Mouse (Mus musculus) cortical plate, adult 2 months (tissue): ENCODE measurements around the gene Suv39h2. TPM values are rescaled to one million over a fixed set of nuclear protein-coding genes. Genes with fewer than 3 reads are reported as not detected.

Experiments
- H3K27ac ChIP-seq: fragments of 200-500 bp; 2 replicates; pipeline ENCODE4 v1.5.1; 2012; ENCODE audit warnings: low read length, control low read depth, inconsistent platforms; ENCODE audit not compliant: insufficient read depth
- H3K4me1 ChIP-seq: fragments of 200-500 bp; 2 replicates; pipeline ENCODE4 v1.6.1; 2011; ENCODE audit warnings: low read length; ENCODE audit not compliant: control insufficient read depth, insufficient read depth
- H3K4me3 ChIP-seq: fragments of 200-500 bp; 2 replicates; pipeline ENCODE4 v1.5.1; 2011; ENCODE audit warnings: mild to moderate bottlenecking, low read length, control low read depth; ENCODE audit not compliant: insufficient read depth
- CTCF ChIP-seq: fragments of 200-500 bp; IDR thresholded peaks from 2 replicates; pipeline ENCODE4 v1.5.1; 2011; ENCODE audit warnings: mild to moderate bottlenecking, control low read depth, low read length; ENCODE audit not compliant: insufficient read depth; ENCODE audit errors: extremely low read depth
- POLR2A ChIP-seq: fragments of 200-500 bp; IDR thresholded peaks from 2 replicates; pipeline ENCODE4 v1.6.1; 2011; ENCODE audit warnings: mild to moderate bottlenecking, low read length, control low read depth; ENCODE audit not compliant: insufficient read depth; ENCODE audit errors: extremely low read depth
- polyA plus RNA-seq: library from polyadenylated mRNA; depleted of rRNA; stranded (reverse); fragments of >200 nt; gene quantifications from 2 replicates; pipeline ENCODE4 v1.2.3, GENCODE M21; 2012; rRNA removed

Suv39h2 gene
- polyA plus RNA-seq = 2.4 and 2.5 TPM in 2 replicates

GRCm38 (mm10) chr2:3474861-3475283, at the start of gene Suv39h2:
TSS of gene Suv39h2 (minus strand) at chr2:3475031.
- H3K4me1 ChIP-seq = peaks cover 3% of the 10 kb centered on the region; the same call in 1 of the 2 replicates
- TF ChIP-seq POLR2A (peak; percentile 79), CTCF (no peak)
- H3K27ac ChIP-seq = peak within 1 kb of the TSS; percentile 11; the same call in 1 of the 2 replicates
- H3K4me3 ChIP-seq = peak within 1 kb of the TSS; percentile 60

- no peak overlapping the region for H3K27ac ChIP-seq
- H3K4me1 ChIP-seq = no peaks in the 10 kb centered on the region
- no peak overlapping the region for H3K4me3 ChIP-seq
- TF ChIP-seq POLR2A (no peak), CTCF (no peak)
Observed at GRCm38 (mm10) chr2:3522558-3522957, 47.7 kb upstream of the Suv39h2 start.

- H3K27ac ChIP-seq = peak within 1 kb of the TSS; percentile 62
- TF ChIP-seq CTCF = no peak
- TF ChIP-seq POLR2A = peak; percentile 88
- 0 out of 2 replicates have a peak, but pooled peaks cover 2% of the 10 kb centered on the region for H3K4me1 ChIP-seq
- H3K4me3 ChIP-seq = peak within 1 kb of the TSS; percentile 47
Observed at GRCm38 (mm10) chr2:3512552-3513454, 38.0 kb upstream of the Suv39h2 start, which contains the start of the genes Gm45902, Hspa14 and Cdnf. TSS of gene Gm45902 (minus strand) at chr2:3512790. TSS of gene Hspa14 (minus strand) at chr2:3512814. TSS of gene Cdnf (plus strand) at chr2:3513030.

- TF ChIP-seq POLR2A (no peak), CTCF (no peak)
- H3K4me3 ChIP-seq = peak overlapping the region; percentile 47
- no peak overlapping the region for H3K27ac ChIP-seq
- 0 out of 2 replicates have a peak, but pooled peaks cover 2% of the 10 kb centered on the region for H3K4me1 ChIP-seq
Observed at GRCm38 (mm10) chr2:3512076-3512475, 37.2 kb upstream of the Suv39h2 start.

GRCm38 (mm10) chr2:3500886-3501285, 26.1 kb upstream of the Suv39h2 start:
- Histone ChIP-seq H3K27ac (no peak overlapping the region), H3K4me1 (no peaks in the 10 kb centered on the region), H3K4me3 (no peak overlapping the region)
- TF ChIP-seq POLR2A (no peak), CTCF (no peak)

GRCm38 (mm10) chr2:3499543-3499942, 24.7 kb upstream of the Suv39h2 start:
- Histone ChIP-seq H3K4me1 (no peaks in the 10 kb centered on the region), H3K4me3 (no peak overlapping the region), H3K27ac (no peak overlapping the region)
- TF ChIP-seq CTCF (no peak), POLR2A (no peak)

GRCm38 (mm10) chr2:3493833-3494409, 19.1 kb upstream of the Suv39h2 start:
- TF ChIP-seq POLR2A = no peak
- H3K4me3 ChIP-seq = no peak overlapping the region
- no peaks in the 10 kb centered on the region for H3K4me1 ChIP-seq
- no peak overlapping the region for H3K27ac ChIP-seq

- no peaks in the 10 kb centered on the region for H3K4me1 ChIP-seq
- no peak overlapping the region for H3K4me3 ChIP-seq
- H3K27ac ChIP-seq = no peak overlapping the region
- TF ChIP-seq POLR2A (no peak), CTCF (no peak)
Observed at GRCm38 (mm10) chr2:3489816-3490215, 15.0 kb upstream of the Suv39h2 start.

GRCm38 (mm10) chr2:3480239-3480638, 5.4 kb upstream of the Suv39h2 start:
- no peak overlapping the region for H3K4me3 ChIP-seq
- H3K27ac ChIP-seq = no peak overlapping the region
- peaks cover under 1% of the 10 kb centered on the region; the same call in 1 of the 2 replicates for H3K4me1 ChIP-seq
- TF ChIP-seq POLR2A = no peak
- TF ChIP-seq CTCF = no peak
